Mouse (Mus musculus): ENCODE measurements around the gene Sox18.

Gene Sox18

GRCm38 (mm10) chr2:181679951-181680715 is 8.7 kb upstream of the Sox18 start, which contains the start of gene Tcea2:
Tcea2 (plus strand) TSS chr2:181680310.
- peak; percentile 62 for DNase-seq (ENCODE audit: low spot score)

DNA sequence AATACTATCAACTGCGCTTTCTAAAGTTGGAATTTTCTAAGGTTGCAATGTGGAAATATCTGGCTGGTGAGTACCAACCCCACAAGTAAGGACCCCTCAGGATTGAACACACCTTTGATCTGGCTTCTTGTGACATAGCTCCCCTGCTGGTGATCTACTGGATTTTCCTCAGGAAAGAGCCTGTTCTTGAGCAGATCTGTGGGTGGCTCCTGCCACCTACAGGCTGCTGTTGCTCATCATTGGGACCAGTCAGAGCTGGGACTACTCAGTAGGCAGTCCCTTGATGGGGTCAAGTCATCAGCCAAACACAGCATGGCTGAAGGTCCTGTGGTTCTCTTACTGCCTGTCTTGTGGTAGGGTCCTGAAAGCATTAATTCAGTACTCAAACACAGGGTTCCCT is 7.3 kb upstream of the Sox18 start:
- no peak for DNase-seq (ENCODE audit: low spot score)

DNA sequence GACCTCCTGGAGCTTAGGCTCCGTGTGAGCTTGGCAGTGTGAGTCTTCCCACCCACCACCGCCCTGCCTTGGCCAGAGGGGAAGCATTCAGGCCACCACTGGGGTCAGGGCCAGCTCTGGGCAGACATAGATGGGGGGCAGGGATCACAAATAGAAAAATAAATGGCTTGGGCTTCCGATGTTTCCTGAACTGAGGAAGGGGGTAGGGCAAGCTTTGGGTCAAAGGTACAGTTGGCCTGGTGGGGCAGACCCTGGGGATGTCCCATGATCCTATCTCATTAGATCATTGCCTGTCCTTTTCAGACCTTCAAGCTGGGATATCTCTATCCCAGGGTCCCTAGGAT is 6.3 kb upstream of the Sox18 start:
- DNase-seq (ENCODE audit: low spot score): no peak

- DNase-seq (ENCODE audit: low spot score): no peak
Observed at GRCm38 (mm10) chr2:181677096-181677754, 5.8 kb upstream of the Sox18 start.

DNA sequence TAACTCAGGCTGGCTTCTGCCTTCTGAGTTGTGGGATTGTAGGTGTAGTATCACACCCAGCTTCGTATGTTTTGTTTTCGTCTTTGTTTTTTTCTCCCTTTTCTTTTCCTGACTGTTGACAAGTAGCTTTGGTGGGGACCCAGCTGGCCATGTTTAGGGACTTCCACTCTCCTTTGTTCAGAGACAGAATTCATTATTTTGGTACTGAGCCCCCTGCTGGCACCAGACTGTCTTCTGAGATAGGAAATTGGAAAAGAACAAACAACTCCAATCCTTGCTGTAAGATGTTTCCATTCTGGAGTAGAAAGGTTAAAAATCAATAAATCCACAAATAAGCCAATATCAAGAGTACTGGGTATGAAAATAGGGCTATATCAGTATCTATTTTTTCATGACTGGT is 5.0 kb upstream of the Sox18 start:
- DNase-seq (ENCODE audit: low spot score): no peak

GRCm38 (mm10) chr2:181675454-181675853 is 4.0 kb upstream of the Sox18 start:
- no peak for DNase-seq (ENCODE audit: low spot score)

DNA sequence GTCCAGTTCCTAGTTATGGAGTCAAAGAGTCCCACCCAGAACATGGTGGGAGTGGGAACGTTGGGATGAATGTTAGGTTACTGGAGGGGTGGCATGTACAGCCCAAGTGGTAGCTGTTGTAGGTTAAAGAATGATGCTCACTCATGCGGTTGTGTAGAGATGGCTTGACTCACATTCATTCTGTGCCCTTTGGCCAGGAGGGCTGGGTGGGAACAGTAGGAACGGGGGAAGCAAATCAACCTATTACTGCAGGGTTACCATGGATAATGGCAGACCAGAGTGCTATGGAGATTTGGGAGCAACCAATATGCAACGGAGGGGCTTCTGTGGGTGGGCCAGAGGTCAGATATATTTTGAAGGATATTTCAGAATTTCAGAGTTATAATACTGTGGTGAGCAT is 3.5 kb upstream of the Sox18 start:
- DNase-seq (ENCODE audit: low spot score): no peak

DNA sequence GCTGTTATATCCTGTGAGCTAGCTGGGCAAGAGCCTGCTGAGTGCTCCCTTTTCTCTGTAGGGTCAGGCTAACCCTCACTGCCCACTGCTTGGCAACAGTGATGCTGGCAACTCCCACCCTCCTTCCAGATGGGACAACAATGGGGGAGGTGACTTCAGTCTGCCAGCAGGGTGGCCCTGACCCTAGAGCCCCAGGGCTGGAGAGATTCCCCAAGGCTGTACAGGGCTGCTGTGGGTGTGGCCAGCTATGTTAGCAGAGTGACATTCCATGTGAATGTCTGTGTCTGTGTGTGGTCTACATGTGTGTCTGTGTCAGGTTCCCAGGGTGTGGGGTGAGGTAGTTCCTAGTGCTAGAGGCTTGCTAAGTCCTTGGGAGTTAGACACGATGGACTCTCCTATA is 2.1 kb upstream of the Sox18 start:
- no peak for DNase-seq (ENCODE audit: low spot score)

DNA sequence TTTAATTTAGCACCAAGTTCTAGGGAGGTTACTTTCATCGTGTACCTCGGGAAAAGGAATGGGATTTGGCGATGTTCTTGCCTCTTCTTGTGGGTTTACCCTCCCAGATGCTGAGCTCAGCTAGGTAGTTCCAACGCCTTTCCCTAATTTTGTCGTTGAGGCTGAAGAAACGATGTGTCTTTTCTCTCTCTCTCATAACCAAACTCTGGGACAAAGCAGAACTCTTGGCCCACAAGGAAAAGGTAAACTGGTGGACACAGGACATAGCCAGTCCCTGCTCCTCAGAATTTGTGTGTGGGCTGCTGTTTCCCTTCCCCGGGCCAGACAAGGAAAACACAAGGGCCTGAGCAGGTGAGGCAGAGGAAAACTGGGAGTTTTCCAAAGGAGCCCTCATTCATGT is 544 bp upstream of the Sox18 start:
- DNase-seq (ENCODE audit: low spot score): no peak

GRCm38 (mm10) chr2:181670913-181671311 is 528 bp downstream of the Sox18 start:
- DNase-seq (ENCODE audit: low spot score): no peak

- DNase-seq (ENCODE audit: low spot score): no peak
Observed at GRCm38 (mm10) chr2:181670285-181670912, 1.0 kb downstream of the Sox18 start.

DNA sequence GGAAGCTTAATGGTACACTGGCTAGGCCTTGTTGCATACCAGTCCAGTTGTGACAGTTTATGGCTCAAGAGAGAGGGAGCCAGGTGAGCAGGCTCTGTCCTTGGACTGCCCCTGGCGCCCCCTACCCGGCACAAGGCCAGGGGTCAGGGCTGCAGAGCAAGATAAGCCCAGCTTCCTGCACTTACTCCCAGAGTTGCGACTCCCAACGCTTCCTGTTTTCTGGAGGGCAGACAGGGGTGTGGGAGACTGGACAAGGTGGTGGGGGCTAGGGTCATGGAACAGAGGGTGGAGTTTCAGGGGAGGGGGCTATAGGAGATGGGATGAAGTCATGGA is 8.2 kb downstream of the Sox18 start:
- DNase-seq (ENCODE audit: low spot score): no peak

- DNase-seq (ENCODE audit: low spot score): no peak
Observed at GRCm38 (mm10) chr2:181662620-181663297, 8.7 kb downstream of the Sox18 start.

GRCm38 (mm10) chr2:181659609-181660055 is 11.8 kb downstream of the Sox18 start:
- peak; percentile 44 for DNase-seq (ENCODE audit: low spot score)

DNA sequence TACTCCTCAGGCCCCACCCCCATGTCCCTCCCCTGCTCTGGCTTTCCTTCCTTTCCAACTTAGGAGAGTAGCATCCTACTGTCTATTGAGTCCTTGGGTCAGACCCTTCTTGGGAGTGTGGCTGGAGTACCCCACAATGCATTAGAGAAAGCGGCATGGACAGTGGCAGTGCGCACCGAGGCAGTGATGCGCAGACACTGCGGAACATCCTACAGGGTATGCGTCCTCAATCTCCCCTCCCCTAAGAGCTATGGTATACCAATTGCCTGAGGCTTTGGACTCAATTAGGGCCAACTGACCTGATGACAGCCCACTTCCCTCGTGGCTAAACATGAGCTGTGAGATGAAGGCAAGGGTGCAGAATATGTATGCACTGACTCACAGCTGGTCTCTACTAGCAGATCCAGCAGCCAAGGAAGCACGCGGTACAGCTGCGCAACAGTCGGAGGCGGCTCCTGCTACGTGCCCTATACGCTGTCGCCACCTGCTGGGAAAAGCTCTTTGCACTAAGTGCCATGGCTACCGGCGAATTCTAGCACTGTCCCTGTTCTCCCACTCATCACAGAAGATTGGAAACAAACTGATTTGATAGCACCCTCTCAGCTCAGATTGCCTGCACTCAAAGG is 12.4 kb downstream of the Sox18 start:
- DNase-seq (ENCODE audit: low spot score): no peak

GRCm38 (mm10) chr2:181658528-181658927 is 12.9 kb downstream of the Sox18 start:
- no peak for DNase-seq (ENCODE audit: low spot score)

GRCm38 (mm10) chr2:181657441-181657840 is 14.0 kb downstream of the Sox18 start:
- DNase-seq (ENCODE audit: low spot score): no peak

- no peak for DNase-seq (ENCODE audit: low spot score)
Observed at GRCm38 (mm10) chr2:181656734-181657133, 14.7 kb downstream of the Sox18 start, which contains the start of gene Gm29797. Gm29797 (plus strand) TSS chr2:181657034.

DNA sequence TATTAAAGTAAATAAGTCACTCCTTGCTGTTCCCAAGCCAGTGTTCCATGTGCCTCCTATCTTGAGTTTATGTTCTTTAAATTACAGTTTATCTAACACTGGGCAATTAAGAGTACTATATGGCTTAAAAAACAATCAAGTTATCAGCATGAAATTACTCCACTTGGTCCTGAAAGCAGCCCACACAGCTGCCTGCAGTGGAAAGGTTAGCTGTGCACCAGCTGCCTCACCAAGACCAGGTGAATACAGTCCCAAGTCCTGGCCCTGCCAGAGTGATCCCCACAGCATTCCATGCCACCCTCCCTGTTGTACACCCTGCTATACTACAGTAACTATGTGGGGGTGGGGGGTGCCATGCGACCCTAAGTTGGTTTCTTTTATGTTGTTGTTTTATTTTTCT is 17.9 kb downstream of the Sox18 start:
- DNase-seq (ENCODE audit: low spot score): no peak

GRCm38 (mm10) chr2:181653065-181653464 is 18.4 kb downstream of the Sox18 start:
- no peak for DNase-seq (ENCODE audit: low spot score)

DNA sequence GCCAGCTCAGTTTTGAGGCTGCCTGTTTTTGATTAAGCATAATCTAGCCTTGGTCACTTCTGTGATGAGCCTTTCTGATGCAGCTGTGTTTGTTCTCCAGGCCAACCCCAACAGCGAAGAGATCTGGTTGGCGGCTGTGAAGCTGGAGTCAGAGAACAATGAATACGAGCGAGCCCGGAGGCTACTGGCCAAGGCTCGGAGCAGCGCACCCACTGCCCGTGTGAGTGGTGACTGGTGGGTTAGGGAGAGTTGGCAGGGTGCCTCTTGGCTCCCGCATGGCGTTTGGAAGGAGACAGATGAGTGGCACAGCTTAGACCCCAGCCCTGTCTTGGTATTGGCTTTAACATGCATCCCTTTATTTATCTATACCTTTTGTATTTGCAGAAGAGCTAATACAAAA is 22.5 kb downstream of the Sox18 start:
- DNase-seq (ENCODE audit: low spot score): no peak
